Mouse (Mus musculus): ENCODE data around the gene Slc34a1. TPM values are rescaled to one million over a fixed set of nuclear protein-coding genes. Genes with fewer than 3 reads are reported as not detected.

The Slc34a1 gene
- polyA plus RNA-seq, 2 experiments = 0.01 TPM; not detected in 1

GRCm38 (mm10) chr13:55464027-55464884, 66.3 kb downstream of the Slc34a1 start, which contains the start of gene Prr7:
Gene Prr7, plus strand, starts transcription at chr13:55464267.
- under 1% methylated on average over 77 of the region's 84 CpGs for WGBS (ENCODE audit: insufficient replicate concordance)
- no peak for DNase-seq (ENCODE audit: low read depth in 3 of 3, low spot score in 3 of 3)
- ATAC-seq (ENCODE audit: insufficient read depth) = no peak

GRCm38 (mm10) chr13:55465184-55465583, 67.2 kb downstream of the Slc34a1 start:
- no peaks in the 10 kb centered on the region; the same call in 1 of the 2 replicates for H3K36me3 ChIP-seq (replicated peaks; ENCODE audit: control insufficient read depth, insufficient read depth, low read depth)
- no peaks in the 10 kb centered on the region for H3K4me1 ChIP-seq (replicated peaks; ENCODE audit: control insufficient read depth in 2 of 2, insufficient read depth in 2 of 2, low read length in 1 of 2)
- 17% methylated on average over 3 of the region's 3 CpGs for WGBS (ENCODE audit: insufficient replicate concordance)
- H3K9me3 ChIP-seq (ENCODE audit: control insufficient read depth, low read length) = no peaks in the 10 kb centered on the region
- no peak for TF ChIP-seq CTCF (IDR thresholded peaks at IDR 0.05; ENCODE audit: low read depth)
- TF ChIP-seq EP300 (IDR thresholded peaks at IDR 0.05; ENCODE audit: low read depth) = no peak
- H3K4me3 ChIP-seq (ENCODE audit: insufficient read depth in 1 of 2, low read depth in 2 of 2, low read length in 2 of 2) = no peak overlapping the region
- H3K27me3 ChIP-seq (ENCODE audit: control insufficient read depth, insufficient read depth, low read length) = peaks cover 29% of the 10 kb centered on the region
- no peak overlapping the region for H3K27ac ChIP-seq
- no peak overlapping the region for H3K9ac ChIP-seq (replicated peaks)
- H3K4me2 ChIP-seq (ENCODE audit: low read depth) = no peak overlapping the region
- DNase-seq (ENCODE audit: low read depth in 3 of 3, low spot score in 3 of 3) (no peak), ATAC-seq (ENCODE audit: insufficient read depth) (no peak)

More at GRCm38 (mm10) chr13:55464027-55464884, 66.3 kb downstream of the Slc34a1 start, which contains the start of gene Prr7:
- TF ChIP-seq EP300 (IDR thresholded peaks at IDR 0.05; ENCODE audit: low read depth) (no peak), CTCF (IDR thresholded peaks at IDR 0.05; ENCODE audit: low read depth) (no peak)
- Histone ChIP-seq H3K9me3 (ENCODE audit: control insufficient read depth, low read length) (no peaks in the 10 kb centered on the region), H3K9ac (replicated peaks) (no peak within 1 kb of the TSS), H3K4me2 (ENCODE audit: low read depth) (peak within 1 kb of the TSS; percentile 55), H3K4me3 (ENCODE audit: insufficient read depth in 1 of 2, low read depth in 2 of 2, low read length in 2 of 2) (peak within 1 kb of the TSS; percentile 14 to 35), H3K4me1 (replicated peaks; ENCODE audit: control insufficient read depth in 2 of 2, insufficient read depth in 2 of 2, low read length in 1 of 2) (no peaks in the 10 kb centered on the region), H3K36me3 (replicated peaks; ENCODE audit: control insufficient read depth, insufficient read depth, low read depth) (peaks cover 8% of the 10 kb centered on the region), H3K27ac (no peak within 1 kb of the TSS), H3K27me3 (ENCODE audit: control insufficient read depth, insufficient read depth, low read length) (peaks cover 20% of the 10 kb centered on the region)

Small RNAs within 50 kb of the gene (microRNA-seq; reads per million reads assigned to microRNA genes)
- gene Mir6943 = not detected

Other genes starting within 250 kb of the Slc34a1 start
- 3.9 and 4.7 TPM in 2 replicates for gene Fgfr4, start 245.5 kb upstream of the Slc34a1 start, polyA plus RNA-seq (2012; rRNA removed)
- 3.3 and 4.5 TPM in 2 replicates for gene Fgfr4, start 245.5 kb upstream of the Slc34a1 start, polyA plus RNA-seq (2014; fragmentation: Nextera tagmentation; extraction: Ambion mirVana)
- 7.0 and 8.0 TPM in 2 replicates for gene Nsd1, start 188.4 kb upstream of the Slc34a1 start, polyA plus RNA-seq (2012; rRNA removed)
- 13.8 and 15.8 TPM in 2 replicates for gene Nsd1, start 188.4 kb upstream of the Slc34a1 start, polyA plus RNA-seq (2014; fragmentation: Nextera tagmentation; extraction: Ambion mirVana)
- 129 and 130 TPM in 2 replicates for gene Prelid1, start 77.7 kb upstream of the Slc34a1 start, polyA plus RNA-seq (2012; rRNA removed)
- gene Prelid1, start 77.7 kb upstream of the Slc34a1 start, polyA plus RNA-seq (2014; fragmentation: Nextera tagmentation; extraction: Ambion mirVana) = 230 and 238 TPM in 2 replicates
- gene Rab24, start 76.2 kb upstream of the Slc34a1 start, polyA plus RNA-seq (2012; rRNA removed) = 42.3 and 47.1 TPM in 2 replicates
- 43.9 and 50.7 TPM in 2 replicates for gene Rab24, start 76.2 kb upstream of the Slc34a1 start, polyA plus RNA-seq (2014; fragmentation: Nextera tagmentation; extraction: Ambion mirVana)
- 32.6 and 32.8 TPM in 2 replicates for gene Mxd3, start 68.4 kb upstream of the Slc34a1 start, polyA plus RNA-seq (2012; rRNA removed)
- 23.5 and 26.3 TPM in 2 replicates for gene Mxd3, start 68.4 kb upstream of the Slc34a1 start, polyA plus RNA-seq (2014; fragmentation: Nextera tagmentation; extraction: Ambion mirVana)
- gene Lman2, start 35.4 kb upstream of the Slc34a1 start, polyA plus RNA-seq (2012; rRNA removed) = 34.6 and 35.3 TPM in 2 replicates
- 50.3 and 51.6 TPM in 2 replicates for gene Lman2, start 35.4 kb upstream of the Slc34a1 start, polyA plus RNA-seq (2014; fragmentation: Nextera tagmentation; extraction: Ambion mirVana)
- 1.4 and 1.6 TPM in 2 replicates for gene Rgs14, start 28.5 kb upstream of the Slc34a1 start, polyA plus RNA-seq (2012; rRNA removed)
- 1.3 and 1.7 TPM in 2 replicates for gene Rgs14, start 28.5 kb upstream of the Slc34a1 start, polyA plus RNA-seq (2014; fragmentation: Nextera tagmentation; extraction: Ambion mirVana)
- gene Pfn3, start 17.0 kb downstream of the Slc34a1 start, polyA plus RNA-seq (2012; rRNA removed) = not detected in 2 replicates
- not detected in 2 replicates for gene Pfn3, start 17.0 kb downstream of the Slc34a1 start, polyA plus RNA-seq (2014; fragmentation: Nextera tagmentation; extraction: Ambion mirVana)
- 53.4 and 68.7 TPM in 2 replicates for gene F12, start 28.6 kb downstream of the Slc34a1 start, polyA plus RNA-seq (2012; rRNA removed)
- 72.0 and 82.0 TPM in 2 replicates for gene F12, start 28.6 kb downstream of the Slc34a1 start, polyA plus RNA-seq (2014; fragmentation: Nextera tagmentation; extraction: Ambion mirVana)
- gene Grk6, start 46.9 kb downstream of the Slc34a1 start, polyA plus RNA-seq (2012; rRNA removed) = 21.0 and 26.1 TPM in 2 replicates
- 22.6 and 25.7 TPM in 2 replicates for gene Grk6, start 46.9 kb downstream of the Slc34a1 start, polyA plus RNA-seq (2014; fragmentation: Nextera tagmentation; extraction: Ambion mirVana)
- 0.32 and 0.62 TPM in 2 replicates for gene Prr7, start 66.1 kb downstream of the Slc34a1 start, polyA plus RNA-seq (2012; rRNA removed)
- gene Prr7, start 66.1 kb downstream of the Slc34a1 start, polyA plus RNA-seq (2014; fragmentation: Nextera tagmentation; extraction: Ambion mirVana) = 0.14 TPM in 1 of 2 replicates, not detected in the other
- 5.1 and 5.3 TPM in 2 replicates for gene Dbn1, start 89.9 kb downstream of the Slc34a1 start, polyA plus RNA-seq (2012; rRNA removed)
- gene Dbn1, start 89.9 kb downstream of the Slc34a1 start, polyA plus RNA-seq (2014; fragmentation: Nextera tagmentation; extraction: Ambion mirVana) = 3.7 and 4.1 TPM in 2 replicates
- gene Pdlim7, start 115.5 kb downstream of the Slc34a1 start, polyA plus RNA-seq (2012; rRNA removed) = 11.5 and 13.7 TPM in 2 replicates
- gene Pdlim7, start 115.5 kb downstream of the Slc34a1 start, polyA plus RNA-seq (2014; fragmentation: Nextera tagmentation; extraction: Ambion mirVana) = 15.3 and 18.6 TPM in 2 replicates
- 4.7 and 4.8 TPM in 2 replicates for gene Dok3, start 131.1 kb downstream of the Slc34a1 start, polyA plus RNA-seq (2012; rRNA removed)
- gene Dok3, start 131.1 kb downstream of the Slc34a1 start, polyA plus RNA-seq (2014; fragmentation: Nextera tagmentation; extraction: Ambion mirVana) = 2.9 and 3.0 TPM in 2 replicates
- 18.9 and 29.4 TPM in 2 replicates for gene Ddx41, start 138.5 kb downstream of the Slc34a1 start, polyA plus RNA-seq (2012; rRNA removed)
- gene Ddx41, start 138.5 kb downstream of the Slc34a1 start, polyA plus RNA-seq (2014; fragmentation: Nextera tagmentation; extraction: Ambion mirVana) = 23.6 and 27.0 TPM in 2 replicates
- gene Fam193b, start 172.9 kb downstream of the Slc34a1 start, polyA plus RNA-seq (2012; rRNA removed) = 18.3 and 20.9 TPM in 2 replicates
- 4.0 and 5.0 TPM in 2 replicates for gene Fam193b, start 172.9 kb downstream of the Slc34a1 start, polyA plus RNA-seq (2014; fragmentation: Nextera tagmentation; extraction: Ambion mirVana)
- 36.9 and 58.3 TPM in 2 replicates for gene Tmed9, start 175.5 kb downstream of the Slc34a1 start, polyA plus RNA-seq (2012; rRNA removed)
- 19.5 and 20.7 TPM in 2 replicates for gene Tmed9, start 175.5 kb downstream of the Slc34a1 start, polyA plus RNA-seq (2014; fragmentation: Nextera tagmentation; extraction: Ambion mirVana)
- 5.5 and 5.8 TPM in 2 replicates for gene B4galt7, start 201.7 kb downstream of the Slc34a1 start, polyA plus RNA-seq (2012; rRNA removed)
- 1.8 and 1.9 TPM in 2 replicates for gene B4galt7, start 201.7 kb downstream of the Slc34a1 start, polyA plus RNA-seq (2014; fragmentation: Nextera tagmentation; extraction: Ambion mirVana)
- gene Caml, start 224.8 kb downstream of the Slc34a1 start, polyA plus RNA-seq (2012; rRNA removed) = 7.4 and 12.4 TPM in 2 replicates
- 13.4 and 13.5 TPM in 2 replicates for gene Caml, start 224.8 kb downstream of the Slc34a1 start, polyA plus RNA-seq (2014; fragmentation: Nextera tagmentation; extraction: Ambion mirVana)
- 9.8 and 19.3 TPM in 2 replicates for gene Ddx46, start 236.8 kb downstream of the Slc34a1 start, polyA plus RNA-seq (2012; rRNA removed)
- gene Ddx46, start 236.8 kb downstream of the Slc34a1 start, polyA plus RNA-seq (2014; fragmentation: Nextera tagmentation; extraction: Ambion mirVana) = 17.4 and 19.2 TPM in 2 replicates